Mouse (Mus musculus): Measurements from ENCODE around the gene Prickle2. TPM values are rescaled to one million over a fixed set of nuclear protein-coding genes. Genes with fewer than 3 reads are reported as not detected.
A peak's percentile ranks its signal among the peaks of the same experiment; 100 is the strongest.

Prickle2 gene
- polyA plus RNA-seq, 1 experiment from 2014 or later, result 4.4 TPM

DNA sequence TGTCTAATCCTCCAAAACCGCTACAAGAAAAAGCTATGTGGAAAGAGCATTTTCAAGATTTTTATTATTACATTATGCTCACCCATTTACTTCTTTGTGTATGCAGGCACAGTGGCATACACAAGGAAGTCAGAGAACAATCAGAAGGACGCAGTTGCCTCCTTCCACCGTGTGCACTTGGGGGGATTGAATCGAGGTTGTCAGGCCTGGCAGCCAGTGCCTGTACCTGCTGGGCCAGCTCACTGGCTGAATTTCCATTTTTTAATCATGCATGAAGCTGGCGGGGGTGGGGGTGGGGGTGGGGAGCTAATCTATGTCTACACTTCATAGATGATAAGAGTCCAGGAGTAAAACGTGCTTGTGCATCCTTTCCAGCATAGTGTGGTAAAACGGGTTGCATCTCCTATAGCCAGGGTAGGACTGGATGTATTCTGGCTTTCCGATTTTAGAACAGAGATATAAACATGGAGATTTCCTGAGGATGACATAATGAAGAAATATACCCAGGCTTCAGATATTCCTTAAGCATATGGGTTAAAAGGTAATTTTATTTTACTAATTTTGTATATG lies 78.8 kb downstream of the Prickle2 start:
- H3K9me3 ChIP-seq (replicated peaks), result no peaks in the 10 kb centered on the region
- no peaks in the 10 kb centered on the region for H3K36me3 ChIP-seq
- H3K27ac ChIP-seq, result no peak overlapping the region
- no peak overlapping the region for H3K4me3 ChIP-seq
- WGBS, result 58% methylated on average over 8 of the region's 8 CpGs
- ATAC-seq (replicated peaks; ENCODE audit: insufficient number of reproducible peaks, insufficient read depth, low FRiP score, low read depth), result no peak
- H3K9ac ChIP-seq, result no peak overlapping the region
- H3K4me2 ChIP-seq, result no peak overlapping the region
- H3K27me3 ChIP-seq, result no peaks in the 10 kb centered on the region
- H3K4me1 ChIP-seq (replicated peaks), result peaks cover 19% of the 10 kb centered on the region

- Histone ChIP-seq H3K4me3 (no peak overlapping the region), H3K9ac (no peak overlapping the region), H3K4me1 (replicated peaks) (peaks cover 19% of the 10 kb centered on the region), H3K27ac (peak overlapping the region; percentile 48; the same call in 1 of the 2 replicates), H3K9me3 (replicated peaks) (no peaks in the 10 kb centered on the region), H3K4me2 (no peak overlapping the region), H3K27me3 (no peaks in the 10 kb centered on the region), H3K36me3 (no peaks in the 10 kb centered on the region)
- no peak for ATAC-seq (replicated peaks; ENCODE audit: insufficient number of reproducible peaks, insufficient read depth, low FRiP score, low read depth)
- 18% methylated on average over 1 of the region's 1 CpGs for WGBS
Measured at GRCm38 (mm10) chr6:92625923-92626322, 80.0 kb downstream of the Prickle2 start.

DNA sequence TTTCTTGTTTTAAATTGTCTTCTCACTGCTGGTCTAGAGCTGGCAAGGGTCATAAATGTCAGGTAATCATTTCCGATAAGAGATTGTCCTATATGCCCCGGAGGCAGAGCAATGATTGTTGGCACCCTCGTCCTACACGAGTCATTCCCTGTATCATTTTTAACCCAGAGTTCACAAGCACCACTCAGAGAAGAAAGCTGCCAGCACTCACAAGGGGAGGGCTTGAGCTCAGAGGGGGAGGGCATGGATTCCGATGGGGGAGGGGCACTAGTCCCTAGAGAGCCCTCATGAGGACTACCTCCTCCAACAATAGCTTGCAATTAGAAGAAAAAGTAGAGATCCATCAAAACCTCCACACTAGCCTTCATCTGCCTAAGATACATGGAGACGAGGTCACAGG lies 81.6 kb downstream of the Prickle2 start:
- no peaks in the 10 kb centered on the region for H3K9me3 ChIP-seq (replicated peaks)
- no peaks in the 10 kb centered on the region for H3K27me3 ChIP-seq
- no peaks in the 10 kb centered on the region for H3K36me3 ChIP-seq
- ATAC-seq (replicated peaks; ENCODE audit: insufficient number of reproducible peaks, insufficient read depth, low FRiP score, low read depth), result no peak
- peaks cover 19% of the 10 kb centered on the region for H3K4me1 ChIP-seq (replicated peaks)
- H3K27ac ChIP-seq, result peak overlapping the region; percentile 41
- no peak overlapping the region for H3K9ac ChIP-seq
- no peak overlapping the region for H3K4me3 ChIP-seq
- 39% methylated on average over 6 of the region's 6 CpGs for WGBS
- H3K4me2 ChIP-seq, result 0 out of 2 replicates have a peak overlapping the region, but pooled peaks have one; percentile 6

DNA sequence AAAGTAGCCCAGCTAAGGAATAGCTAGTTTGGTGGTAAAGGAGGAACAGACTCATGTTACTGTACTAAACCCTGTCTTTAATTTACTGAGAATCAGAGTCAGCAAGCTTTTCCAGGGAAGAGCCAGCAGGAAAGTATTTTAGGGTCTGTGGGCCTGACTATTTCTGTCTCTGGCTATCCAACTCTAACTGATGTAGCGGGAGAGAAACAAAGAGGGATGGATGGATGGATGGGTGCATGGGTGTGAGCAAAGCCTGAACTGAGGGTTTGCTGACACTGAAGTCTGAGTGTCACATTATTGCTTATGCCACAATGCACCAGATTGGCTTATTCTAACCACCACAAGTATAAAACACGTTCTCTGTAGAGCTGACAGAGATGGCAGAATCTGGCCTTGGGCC lies 88.8 kb downstream of the Prickle2 start:
- ATAC-seq (replicated peaks; ENCODE audit: insufficient number of reproducible peaks, insufficient read depth, low FRiP score, low read depth), result no peak

GRCm38 (mm10) chr6:92614771-92615170 lies 91.2 kb downstream of the Prickle2 start:
- no peaks in the 10 kb centered on the region for H3K36me3 ChIP-seq
- WGBS, result 77% methylated on average over 3 of the region's 3 CpGs
- no peak for ATAC-seq (replicated peaks; ENCODE audit: insufficient number of reproducible peaks, insufficient read depth, low FRiP score, low read depth)
- H3K27me3 ChIP-seq, result no peaks in the 10 kb centered on the region
- no peaks in the 10 kb centered on the region for H3K9me3 ChIP-seq (replicated peaks)
- no peak overlapping the region for H3K4me2 ChIP-seq
- H3K4me1 ChIP-seq (replicated peaks), result peaks cover 4% of the 10 kb centered on the region
- H3K9ac ChIP-seq, result no peak overlapping the region
- H3K4me3 ChIP-seq, result no peak overlapping the region
- H3K27ac ChIP-seq, result no peak overlapping the region

More for the DNA sequence above, 88.8 kb downstream of the Prickle2 start:
- Histone ChIP-seq H3K27ac (no peak overlapping the region), H3K36me3 (no peaks in the 10 kb centered on the region), H3K27me3 (no peaks in the 10 kb centered on the region), H3K4me2 (no peak overlapping the region), H3K9me3 (replicated peaks) (no peaks in the 10 kb centered on the region), H3K4me3 (no peak overlapping the region), H3K4me1 (replicated peaks) (no peaks in the 10 kb centered on the region), H3K9ac (no peak overlapping the region)
- 69% methylated on average over 2 of the region's 2 CpGs for WGBS

DNA sequence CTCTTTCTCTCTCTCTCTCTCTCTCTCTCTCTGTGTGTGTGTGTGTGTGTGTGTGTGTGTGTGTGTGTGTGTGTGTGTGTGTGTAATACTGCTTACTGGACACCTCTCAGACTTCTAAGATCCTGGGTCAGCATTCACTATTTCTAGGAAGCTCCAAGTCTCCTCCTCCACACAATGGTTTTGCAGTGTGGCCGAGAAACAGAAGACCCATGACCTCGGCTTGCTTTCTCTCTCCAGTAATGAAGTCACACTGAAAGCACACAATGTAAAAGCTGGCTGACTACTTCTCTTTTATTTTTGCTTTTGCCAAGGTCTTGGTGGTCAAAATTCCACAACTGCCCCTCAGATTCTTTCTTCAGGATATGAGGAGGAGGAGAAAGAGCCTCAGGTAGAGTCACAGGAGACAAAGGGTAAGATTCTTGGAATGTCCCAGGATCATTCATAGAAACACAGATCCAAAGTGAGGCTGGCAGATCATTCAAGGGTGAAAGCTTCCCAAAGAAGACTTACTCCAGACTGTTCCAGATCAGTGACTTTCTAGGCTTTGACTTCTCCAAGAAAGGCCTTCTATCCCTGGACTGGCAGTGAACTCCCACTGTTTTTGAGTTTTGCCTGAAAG lies 93.7 kb downstream of the Prickle2 start:
- Histone ChIP-seq H3K4me1 (replicated peaks) (peaks cover 24% of the 10 kb centered on the region), H3K4me2 (no peak overlapping the region), H3K36me3 (no peaks in the 10 kb centered on the region), H3K27ac (no peak overlapping the region), H3K27me3 (no peaks in the 10 kb centered on the region), H3K4me3 (no peak overlapping the region), H3K9ac (no peak overlapping the region), H3K9me3 (replicated peaks) (no peaks in the 10 kb centered on the region)
- 71% methylated on average over 2 of the region's 2 CpGs for WGBS
- no peak for ATAC-seq (replicated peaks; ENCODE audit: insufficient number of reproducible peaks, insufficient read depth, low FRiP score, low read depth)

DNA sequence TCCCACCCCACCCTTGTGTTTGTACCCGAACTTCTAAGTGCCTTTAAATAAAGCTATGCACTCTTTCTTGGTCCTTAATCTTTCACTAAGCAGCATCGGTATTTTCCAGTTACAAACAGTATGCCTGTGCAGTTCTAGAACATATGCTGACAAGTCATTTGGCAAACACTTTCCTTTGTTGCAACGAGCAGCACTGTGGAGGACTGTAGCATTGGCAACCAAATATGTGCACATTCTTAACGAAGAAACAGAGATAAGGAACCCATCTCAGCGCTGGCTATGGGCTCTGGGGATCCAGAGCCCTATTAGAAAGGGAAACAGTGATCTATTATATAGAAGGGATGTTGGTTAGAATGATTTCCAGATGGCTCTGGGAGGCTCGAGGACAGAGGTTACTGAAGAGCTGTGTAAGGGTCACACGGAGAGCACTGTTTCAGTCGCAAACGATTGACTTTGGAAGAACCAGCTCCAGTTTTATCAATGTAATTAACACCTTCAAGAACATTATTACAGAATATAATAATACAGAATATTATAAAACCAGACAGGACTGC lies 96.2 kb downstream of the Prickle2 start:
- Histone ChIP-seq H3K4me1 (replicated peaks) (peaks cover 24% of the 10 kb centered on the region), H3K9ac (no peak overlapping the region), H3K36me3 (no peaks in the 10 kb centered on the region), H3K27ac (peak overlapping the region; percentile 78), H3K4me2 (peak overlapping the region; percentile 36), H3K9me3 (replicated peaks) (no peaks in the 10 kb centered on the region), H3K27me3 (no peaks in the 10 kb centered on the region), H3K4me3 (no peak overlapping the region)
- peak; percentile 80 for ATAC-seq (replicated peaks; ENCODE audit: insufficient number of reproducible peaks, insufficient read depth, low FRiP score, low read depth)
- 22% methylated on average over 9 of the region's 9 CpGs for WGBS

- H3K27ac ChIP-seq, result peak overlapping the region; percentile 78
- H3K9me3 ChIP-seq (replicated peaks), result no peaks in the 10 kb centered on the region
- H3K27me3 ChIP-seq, result no peaks in the 10 kb centered on the region
- WGBS, result 49% methylated on average over 3 of the region's 3 CpGs
- H3K36me3 ChIP-seq, result no peaks in the 10 kb centered on the region
- peaks cover 24% of the 10 kb centered on the region for H3K4me1 ChIP-seq (replicated peaks)
- no peak overlapping the region for H3K4me3 ChIP-seq
- H3K9ac ChIP-seq, result no peak overlapping the region
- peak; percentile 42; the same call in 1 of the 2 replicates for ATAC-seq (replicated peaks; ENCODE audit: insufficient number of reproducible peaks, insufficient read depth, low FRiP score, low read depth)
- H3K4me2 ChIP-seq, result peak overlapping the region; percentile 36
Measured at GRCm38 (mm10) chr6:92609078-92609477, 96.9 kb downstream of the Prickle2 start.

DNA sequence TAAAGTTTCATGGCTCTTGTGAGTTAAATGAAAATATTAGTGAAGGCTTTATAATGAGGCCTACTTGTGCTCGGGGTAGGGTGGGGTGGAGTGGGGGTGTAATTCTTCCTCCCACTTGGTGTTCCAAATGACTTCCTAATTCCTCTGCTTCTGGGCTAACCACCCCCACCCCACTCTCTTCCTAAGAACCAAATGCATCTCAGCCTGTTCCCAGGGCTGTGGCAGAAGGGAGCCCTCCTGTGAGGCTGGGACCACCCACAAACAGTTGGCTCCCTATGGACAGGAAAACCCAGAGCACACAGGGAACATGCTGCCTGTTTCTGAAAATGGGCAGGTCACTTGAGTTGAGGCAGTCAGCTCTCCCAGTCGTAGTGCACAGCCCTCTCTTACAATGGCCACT lies 100.8 kb downstream of the Prickle2 start:
- 44% methylated on average over 2 of the region's 2 CpGs for WGBS
- no peak overlapping the region for H3K9ac ChIP-seq
- H3K4me3 ChIP-seq, result no peak overlapping the region
- no peak for ATAC-seq (replicated peaks; ENCODE audit: insufficient number of reproducible peaks, insufficient read depth, low FRiP score, low read depth)
- H3K27me3 ChIP-seq, result no peaks in the 10 kb centered on the region
- H3K4me2 ChIP-seq, result no peak overlapping the region
- no peaks in the 10 kb centered on the region for H3K9me3 ChIP-seq (replicated peaks)
- H3K36me3 ChIP-seq, result no peaks in the 10 kb centered on the region
- no peak overlapping the region for H3K27ac ChIP-seq
- H3K4me1 ChIP-seq (replicated peaks), result peaks cover 22% of the 10 kb centered on the region

DNA sequence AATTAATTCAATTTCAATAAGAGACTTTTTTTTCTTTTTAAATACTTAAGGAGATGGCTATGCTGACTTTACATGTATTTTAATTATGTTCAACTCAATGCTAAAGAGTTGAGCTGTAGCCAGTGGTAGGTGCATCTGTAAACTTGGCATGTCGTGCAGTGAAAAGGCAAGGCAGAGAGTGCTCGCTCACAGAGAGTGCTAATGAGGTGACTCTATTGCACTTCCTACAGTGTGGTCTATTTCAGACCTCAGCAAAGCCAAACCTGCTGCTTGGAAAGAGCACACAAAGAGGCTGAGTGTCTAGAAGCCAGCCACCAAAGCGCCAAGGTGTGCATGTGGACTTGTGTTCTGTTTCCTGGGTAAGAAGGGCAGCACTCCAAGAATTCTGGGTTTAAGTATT lies 109.6 kb downstream of the Prickle2 start:
- 81% methylated on average over 3 of the region's 3 CpGs for WGBS
- H3K27me3 ChIP-seq, result no peaks in the 10 kb centered on the region
- H3K36me3 ChIP-seq, result no peaks in the 10 kb centered on the region
- no peak overlapping the region for H3K4me2 ChIP-seq
- no peak for ATAC-seq (replicated peaks; ENCODE audit: insufficient number of reproducible peaks, insufficient read depth, low FRiP score, low read depth)
- no peak overlapping the region for H3K27ac ChIP-seq
- no peaks in the 10 kb centered on the region for H3K9me3 ChIP-seq (replicated peaks)
- H3K4me3 ChIP-seq, result no peak overlapping the region
- no peaks in the 10 kb centered on the region for H3K4me1 ChIP-seq (replicated peaks)
- H3K9ac ChIP-seq, result no peak overlapping the region

GRCm38 (mm10) chr6:92589381-92590065 lies 116.4 kb downstream of the Prickle2 start:
- H3K27ac ChIP-seq, result no peak overlapping the region
- 65% methylated on average over 5 of the region's 5 CpGs for WGBS
- no peaks in the 10 kb centered on the region for H3K9me3 ChIP-seq (replicated peaks)
- no peak overlapping the region for H3K4me2 ChIP-seq
- H3K4me1 ChIP-seq (replicated peaks), result no peaks in the 10 kb centered on the region
- no peak overlapping the region for H3K4me3 ChIP-seq
- no peaks in the 10 kb centered on the region for H3K27me3 ChIP-seq
- H3K9ac ChIP-seq, result no peak overlapping the region
- no peaks in the 10 kb centered on the region for H3K36me3 ChIP-seq
- ATAC-seq (replicated peaks; ENCODE audit: insufficient number of reproducible peaks, insufficient read depth, low FRiP score, low read depth), result no peak
